ENCODE assay signal across 7 mouse cellular contexts in genomic region chr16:42782091-42782679, GRCm38 (mm10).
DNase-seq lines count a peak whose midpoint lies in the region; ATAC-seq and TF ChIP-seq lines count a peak whose summit lies in the region.

No protein-coding gene starts in this region.

- H3K4me1 ChIP-seq in intestine, embryonic 14.5 days (replicated peaks; ENCODE audit: control insufficient read depth, insufficient read depth, low read length), result peaks cover 16% of the 10 kb centered on the region
- peaks cover 12% of the 10 kb centered on the region; the same call in 1 of the 2 replicates for H3K4me1 ChIP-seq in midbrain, postnatal 0 days (ENCODE audit: insufficient read depth, low read length)

- 10% methylated on average over 5 of the region's 5 CpGs for WGBS in intestine, embryonic 14.5 days
- WGBS in midbrain, postnatal 0 days, result 0% methylated on average over 5 of the region's 5 CpGs

- no peak overlapping the region for H3K4me2 ChIP-seq in intestine, embryonic 14.5 days (ENCODE audit: low read length)
- peak overlapping the region; percentile 26; the same call in 1 of the 2 replicates for H3K4me2 ChIP-seq in midbrain, postnatal 0 days (ENCODE audit: low read depth, low read length, poor library complexity, severe bottlenecking)

- intact Hi-C loops in left cerebral cortex, postnatal 14 days (cut with DNase I), result loop anchor here (5.0 kb wide), 3 partner anchors 505 to 610 kb away; no protein-coding TSS in a partner anchor

- peak; percentile 61 for ATAC-seq in intestine, embryonic 14.5 days (replicated peaks; ENCODE audit: low FRiP score, low TSS enrichment, low read depth)
- peak; percentile 77 for ATAC-seq in midbrain, postnatal 0 days (ENCODE audit: low FRiP score)

- H3K4me3 ChIP-seq in intestine, embryonic 14.5 days (ENCODE audit: low read depth, low read length), result no peak overlapping the region
- no peak overlapping the region for H3K4me3 ChIP-seq in midbrain, postnatal 0 days (ENCODE audit: low read depth, low read length)

- H3K9ac ChIP-seq in intestine, embryonic 14.5 days (ENCODE audit: low read length), result no peak overlapping the region
- H3K9ac ChIP-seq in midbrain, postnatal 0 days (replicated peaks; ENCODE audit: low read length, poor library complexity, severe bottlenecking), result 0 out of 2 replicates have a peak overlapping the region, but pooled peaks have one; percentile 39

- H3K27me3 ChIP-seq in intestine, embryonic 14.5 days (replicated peaks; ENCODE audit: control insufficient read depth, insufficient read depth, low read length), result no peaks in the 10 kb centered on the region
- H3K27me3 ChIP-seq in midbrain, postnatal 0 days (ENCODE audit: insufficient read depth, low read length), result no peaks in the 10 kb centered on the region

- TF ChIP-seq CTCF in midbrain, postnatal 0 days (IDR thresholded peaks at IDR 0.05), result peak; percentile 87

- H3K27ac ChIP-seq in intestine, embryonic 14.5 days (ENCODE audit: low read depth), result peak overlapping the region; percentile 59
- peak overlapping the region; percentile 73 for H3K27ac ChIP-seq in midbrain, postnatal 0 days (ENCODE audit: low read depth, low read length)

- H3K9me3 ChIP-seq in intestine, embryonic 14.5 days (ENCODE audit: control insufficient read depth, low read length), result no peaks in the 10 kb centered on the region
- no peaks in the 10 kb centered on the region for H3K9me3 ChIP-seq in midbrain, postnatal 0 days (ENCODE audit: low read length)

- DNase-seq in R1 (ENCODE audit: low read depth, low spot score), result peak; percentile 98
- DNase-seq in cerebellum, adult 9-11 months, result peak; percentile 44
- peak; percentile 24 to 38 for DNase-seq in frontal cortex, postnatal 10 days (ENCODE audit: low spot score in 2 of 2)
- peak; percentile 63 for DNase-seq in intestine, embryonic 14.5 days (ENCODE audit: low spot score)
- peak; percentile 71 to 76 for DNase-seq in left cerebral cortex, postnatal 14 days (ENCODE audit: low spot score in 2 of 2)
- peak; percentile 91 for DNase-seq in midbrain, postnatal 0 days (ENCODE audit: low spot score)
- DNase-seq in spleen, adult 12 weeks (ENCODE audit: low spot score), result no peak

- H3K36me3 ChIP-seq in intestine, embryonic 14.5 days (ENCODE audit: control insufficient read depth, insufficient read depth, low read length), result no peaks in the 10 kb centered on the region
- no peaks in the 10 kb centered on the region for H3K36me3 ChIP-seq in midbrain, postnatal 0 days (ENCODE audit: insufficient read depth, low read length)
